Mouse (Mus musculus) neural tube, embryonic 11.5 days (tissue): ENCODE results near the gene Heg1. TPM values are rescaled to one million over a fixed set of nuclear protein-coding genes. Genes with fewer than 3 reads are reported as not detected.

Experiments
- ATAC-seq: fragments of 200-750 bp; cut with Nextera tagmentation; 2 replicates; pipeline ENCODE4 v1.8.0; 2017; ENCODE audit warnings: moderate number of reproducible peaks, mild to moderate bottlenecking, moderate TSS enrichment, moderate library complexity; ENCODE audit not compliant: insufficient read depth, low FRiP score, low TSS enrichment
- DNase-seq: peaks from one replicate; pipeline ENCODE4 v3.0.0-alpha.2; 2015; ENCODE audit warnings: low spot score
- H3K27ac ChIP-seq: fragments of 300-500 bp; sonication (generic); 2 replicates; pipeline ENCODE4 v1.5.1; 2014; ENCODE audit warnings: low read depth, mild to moderate bottlenecking, low read length
- H3K27me3 ChIP-seq: fragments of 300-500 bp; sonication (generic); 2 replicates; pipeline ENCODE4 v1.6.1; 2014; ENCODE audit warnings: mild to moderate bottlenecking, low read length, mixed read lengths; ENCODE audit not compliant: control insufficient read depth, insufficient read depth
- H3K36me3 ChIP-seq: fragments of 300-500 bp; sonication (generic); 2 replicates; pipeline ENCODE4 v1.6.1; 2014; ENCODE audit warnings: mild to moderate bottlenecking, low read length, moderate library complexity, mixed read lengths; ENCODE audit not compliant: control insufficient read depth, insufficient read depth
- H3K4me1 ChIP-seq: fragments of 300-500 bp; sonication (generic); 2 replicates; pipeline ENCODE4 v1.6.1; 2014; ENCODE audit warnings: low read length, mixed read lengths; ENCODE audit not compliant: control insufficient read depth, insufficient read depth
- H3K4me2 ChIP-seq: fragments of 300-500 bp; sonication (generic); 2 replicates; pipeline ENCODE4 v1.6.1; 2014; ENCODE audit warnings: low read depth, mild to moderate bottlenecking, moderate library complexity
- H3K4me3 ChIP-seq: fragments of 300-500 bp; sonication (generic); 2 replicates; pipeline ENCODE4 v1.5.1; 2014; ENCODE audit warnings: low read depth, low read length
- H3K9ac ChIP-seq: fragments of 300-500 bp; sonication (generic); 2 replicates; pipeline ENCODE4 v1.6.1; 2014; ENCODE audit warnings: mild to moderate bottlenecking, low read length
- H3K9me3 ChIP-seq: fragments of 300-500 bp; sonication (generic); 2 replicates; pipeline ENCODE4 v1.6.1; 2016; ENCODE audit warnings: low read length; ENCODE audit not compliant: control insufficient read depth
- WGBS: fragments of 180-500 bp; shearing (Covaris S2); extraction: QIAGEN DNeasy Blood & Tissue Kit; methylation state at CpG from one replicate; pipeline ENCODE4 v1.1.7; 2014; 5-methylcytosine and 5-hydroxymethylcytosine counted together
- polyA plus RNA-seq: library from polyadenylated mRNA; unstranded; fragments of >200 nt; fragmentation: Nextera tagmentation; extraction: Ambion mirVana; gene quantifications from 2 replicates; pipeline ENCODE4 v1.2.1, GENCODE M21; 2014

Gene Heg1
- polyA plus RNA-seq, 1 experiment from 2014 or later = 21.9 TPM

DNA sequence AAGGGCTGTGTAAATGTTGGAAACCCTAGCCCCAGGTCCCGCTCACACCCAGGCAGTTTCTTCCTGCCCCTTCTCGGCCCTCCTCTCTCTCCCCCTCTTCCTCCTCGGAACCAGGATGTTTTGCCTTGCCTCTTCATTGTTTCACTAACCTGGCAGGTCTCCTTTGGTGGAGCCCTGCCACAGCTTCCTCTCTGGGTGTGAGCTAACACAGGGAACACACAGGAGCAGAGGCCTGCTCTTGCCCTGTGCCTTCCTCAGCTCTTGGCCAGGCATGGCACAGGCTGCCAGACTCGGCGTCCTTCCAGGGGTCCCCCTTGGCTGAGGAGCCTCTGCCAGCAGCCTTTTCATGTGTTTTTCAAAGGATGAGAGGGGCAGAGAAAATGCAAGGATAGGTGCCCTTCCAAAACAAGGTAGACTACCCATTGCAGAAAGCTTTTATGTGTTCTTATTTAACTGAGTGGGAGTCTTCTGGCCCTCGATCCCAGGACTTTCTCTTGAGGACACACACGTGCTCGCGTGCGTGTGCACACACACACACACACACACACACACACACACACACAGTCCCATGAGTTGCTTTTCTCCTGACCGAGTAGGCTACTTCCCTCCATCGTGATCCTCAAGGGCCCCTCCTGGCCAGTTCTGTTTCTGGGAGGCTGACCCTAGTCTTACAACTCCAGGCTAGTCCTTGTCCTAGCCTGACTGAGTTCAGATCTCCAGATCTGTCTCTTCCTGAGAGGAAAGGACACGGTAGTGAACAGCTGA, 12.8 kb downstream of the Heg1 start:
- Histone ChIP-seq H3K9me3 (no peaks in the 10 kb centered on the region), H3K9ac (no peak overlapping the region), H3K27me3 (no peaks in the 10 kb centered on the region), H3K4me3 (no peak overlapping the region), H3K27ac (no peak overlapping the region), H3K36me3 (no peaks in the 10 kb centered on the region), H3K4me1 (peaks cover 21% of the 10 kb centered on the region), H3K4me2 (no peak overlapping the region)
- ATAC-seq (no peak), DNase-seq (no peak)
- 71% methylated on average over 13 of the region's 13 CpGs for WGBS

DNA sequence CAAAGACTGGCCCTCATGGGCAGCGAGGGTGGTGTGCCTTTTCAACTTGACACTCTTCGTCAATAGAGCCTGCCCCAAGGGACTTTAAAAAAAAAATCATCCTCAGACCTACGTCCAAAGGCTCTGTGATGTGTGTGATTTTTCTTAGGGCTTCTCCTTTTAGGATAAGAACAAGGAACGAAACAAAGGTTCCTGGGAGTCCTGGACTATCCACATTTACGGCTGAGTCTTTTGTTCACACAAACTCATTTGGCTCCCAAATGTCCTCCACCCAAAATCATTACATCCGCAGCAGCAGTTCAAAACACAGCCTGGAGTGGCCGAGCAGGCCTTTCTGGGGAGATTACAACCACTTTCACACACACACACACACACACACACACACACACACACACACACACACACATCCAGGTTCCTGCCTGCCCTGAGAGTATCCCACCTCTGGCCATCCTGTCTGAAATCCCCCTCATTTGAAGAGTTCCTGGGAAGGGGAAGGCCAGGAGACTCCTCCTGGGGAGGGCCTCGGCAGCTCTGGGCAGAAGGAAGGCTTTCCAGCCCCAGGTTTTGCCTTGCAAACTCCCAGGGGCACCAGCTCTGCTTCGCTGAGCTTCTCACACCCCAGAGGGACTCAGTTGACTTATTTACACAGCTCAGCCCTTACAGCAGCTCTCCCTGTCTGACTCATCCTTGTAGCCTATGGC, 13.6 kb downstream of the Heg1 start:
- Histone ChIP-seq H3K4me3 (no peak overlapping the region), H3K9ac (no peak overlapping the region), H3K27me3 (no peaks in the 10 kb centered on the region), H3K36me3 (no peaks in the 10 kb centered on the region), H3K9me3 (no peaks in the 10 kb centered on the region), H3K27ac (no peak overlapping the region), H3K4me2 (no peak overlapping the region), H3K4me1 (peaks cover 21% of the 10 kb centered on the region)
- 26% methylated on average over 9 of the region's 9 CpGs for WGBS
- DNase-seq = no peak
- ATAC-seq = no peak

GRCm38 (mm10) chr16:33698277-33698790, 14.2 kb downstream of the Heg1 start:
- Histone ChIP-seq H3K27ac (no peak overlapping the region), H3K9ac (no peak overlapping the region), H3K4me3 (no peak overlapping the region), H3K4me2 (no peak overlapping the region), H3K4me1 (peaks cover 21% of the 10 kb centered on the region), H3K36me3 (no peaks in the 10 kb centered on the region), H3K9me3 (no peaks in the 10 kb centered on the region), H3K27me3 (no peaks in the 10 kb centered on the region)
- DNase-seq (no peak), ATAC-seq (no peak)
- WGBS = 74% methylated on average over 12 of the region's 12 CpGs

GRCm38 (mm10) chr16:33700584-33700983, 16.4 kb downstream of the Heg1 start:
- Histone ChIP-seq H3K9me3 (no peaks in the 10 kb centered on the region), H3K4me3 (no peak overlapping the region), H3K27ac (no peak overlapping the region), H3K36me3 (no peaks in the 10 kb centered on the region), H3K4me2 (no peak overlapping the region), H3K4me1 (peaks cover 27% of the 10 kb centered on the region), H3K27me3 (no peaks in the 10 kb centered on the region), H3K9ac (no peak overlapping the region)
- no peak for DNase-seq
- no peak for ATAC-seq
- WGBS = 66% methylated on average over 4 of the region's 5 CpGs

DNA sequence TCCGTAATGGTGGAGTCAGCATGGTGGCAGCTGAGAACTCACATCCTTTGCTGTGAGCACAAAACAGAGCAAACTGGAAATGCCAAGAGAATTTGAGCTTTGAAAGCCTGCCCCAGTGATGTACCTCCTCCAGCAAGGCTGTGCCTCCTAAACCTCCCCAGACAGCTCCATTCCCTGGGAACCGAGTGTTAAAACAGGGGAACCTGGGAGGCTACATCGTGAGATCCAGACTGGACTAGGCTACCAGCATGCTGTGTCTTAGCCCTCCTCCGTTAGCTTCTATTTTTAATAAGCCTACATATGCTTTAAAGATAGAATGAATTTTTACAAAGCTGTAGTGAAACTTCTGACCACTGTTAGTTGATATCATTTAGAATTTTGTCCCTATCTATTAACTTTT, 17.7 kb downstream of the Heg1 start:
- Histone ChIP-seq H3K9me3 (no peaks in the 10 kb centered on the region), H3K27me3 (no peaks in the 10 kb centered on the region), H3K27ac (no peak overlapping the region), H3K36me3 (no peaks in the 10 kb centered on the region), H3K4me2 (no peak overlapping the region), H3K4me1 (peaks cover 23% of the 10 kb centered on the region), H3K9ac (no peak overlapping the region), H3K4me3 (no peak overlapping the region)
- 81% methylated on average over 4 of the region's 4 CpGs for WGBS
- no peak for DNase-seq
- ATAC-seq = no peak

GRCm38 (mm10) chr16:33704289-33704688, 20.1 kb downstream of the Heg1 start:
- peaks cover 12% of the 10 kb centered on the region; the same call in 1 of the 2 replicates for H3K4me1 ChIP-seq
- ATAC-seq (no peak), DNase-seq (no peak)
- no peak overlapping the region for H3K9ac ChIP-seq
- no peaks in the 10 kb centered on the region for H3K36me3 ChIP-seq
- H3K27me3 ChIP-seq = no peaks in the 10 kb centered on the region
- H3K27ac ChIP-seq = no peak overlapping the region
- H3K9me3 ChIP-seq = no peaks in the 10 kb centered on the region
- no peak overlapping the region for H3K4me2 ChIP-seq
- 80% methylated on average over 9 of the region's 9 CpGs for WGBS
- no peak overlapping the region for H3K4me3 ChIP-seq

GRCm38 (mm10) chr16:33705258-33705657, 21.1 kb downstream of the Heg1 start:
- Histone ChIP-seq H3K4me1 (peaks cover 9% of the 10 kb centered on the region; the same call in 1 of the 2 replicates), H3K36me3 (peaks cover under 1% of the 10 kb centered on the region; the same call in 1 of the 2 replicates), H3K27me3 (no peaks in the 10 kb centered on the region), H3K9ac (no peak overlapping the region), H3K4me3 (no peak overlapping the region), H3K4me2 (no peak overlapping the region), H3K27ac (no peak overlapping the region), H3K9me3 (no peaks in the 10 kb centered on the region)
- 29% methylated on average over 6 of the region's 6 CpGs for WGBS
- no peak for ATAC-seq
- DNase-seq = no peak

GRCm38 (mm10) chr16:33706111-33706890, 22.1 kb downstream of the Heg1 start:
- Histone ChIP-seq H3K9ac (no peak overlapping the region), H3K9me3 (no peaks in the 10 kb centered on the region), H3K36me3 (peaks cover 3% of the 10 kb centered on the region; the same call in 1 of the 2 replicates), H3K27me3 (no peaks in the 10 kb centered on the region), H3K4me2 (no peak overlapping the region), H3K4me1 (peaks cover 6% of the 10 kb centered on the region; the same call in 1 of the 2 replicates), H3K4me3 (no peak overlapping the region), H3K27ac (no peak overlapping the region)
- ATAC-seq (no peak), DNase-seq (no peak)
- 96% methylated on average over 14 of the region's 14 CpGs for WGBS
